Mouse (Mus musculus) bone marrow macrophage, adult 2 months (primary cell): Measurements from ENCODE around the gene Fpgs. TPM values are rescaled to one million over a fixed set of nuclear protein-coding genes. Genes with fewer than 3 reads are reported as not detected.

Experiments
- H3K27ac ChIP-seq: 2 replicates; pipeline ENCODE4 v1.5.1; 2012; ENCODE audit warnings: low read depth, low read length; ENCODE audit not compliant: insufficient read depth
- H3K4me1 ChIP-seq: 2 replicates; pipeline ENCODE4 v1.6.1; 2012; ENCODE audit warnings: low read length; ENCODE audit not compliant: control insufficient read depth, insufficient read depth
- H3K4me3 ChIP-seq: 2 replicates; pipeline ENCODE4 v1.5.1; 2012; ENCODE audit warnings: mild to moderate bottlenecking, low read length, moderate library complexity; ENCODE audit not compliant: insufficient read depth
- CTCF ChIP-seq: IDR thresholded peaks from 2 replicates; pipeline ENCODE4 v1.5.1; 2012; ENCODE audit warnings: low read depth, mild to moderate bottlenecking, low read length, moderate library complexity
- POLR2A ChIP-seq: IDR thresholded peaks from 2 replicates; pipeline ENCODE4 v1.6.1; 2012; ENCODE audit warnings: mild to moderate bottlenecking, low read depth, low read length, borderline replicate concordance
- polyA plus RNA-seq: library from polyadenylated mRNA; stranded (reverse); fragments of >200 nt; gene quantifications from 2 replicates; pipeline ENCODE4 v1.2.4, GENCODE M21; 2012; ENCODE audit not compliant: missing spikeins, insufficient read depth, insufficient read length

Fpgs gene
- polyA plus RNA-seq, 1 experiment: 5.1 TPM

- no peak overlapping the region for H3K27ac ChIP-seq
- TF ChIP-seq CTCF (no peak), POLR2A (no peak)
- peaks cover 12% of the 10 kb centered on the region for H3K4me1 ChIP-seq
- H3K4me3 ChIP-seq: no peak overlapping the region
Observed at GRCm38 (mm10) chr2:32644799-32645475, 59.0 kb downstream of the Fpgs start.

GRCm38 (mm10) chr2:32644083-32644482, 59.9 kb downstream of the Fpgs start:
- H3K27ac ChIP-seq: no peak overlapping the region
- TF ChIP-seq POLR2A (no peak), CTCF (no peak)
- peaks cover 12% of the 10 kb centered on the region for H3K4me1 ChIP-seq
- H3K4me3 ChIP-seq: no peak overlapping the region

DNA sequence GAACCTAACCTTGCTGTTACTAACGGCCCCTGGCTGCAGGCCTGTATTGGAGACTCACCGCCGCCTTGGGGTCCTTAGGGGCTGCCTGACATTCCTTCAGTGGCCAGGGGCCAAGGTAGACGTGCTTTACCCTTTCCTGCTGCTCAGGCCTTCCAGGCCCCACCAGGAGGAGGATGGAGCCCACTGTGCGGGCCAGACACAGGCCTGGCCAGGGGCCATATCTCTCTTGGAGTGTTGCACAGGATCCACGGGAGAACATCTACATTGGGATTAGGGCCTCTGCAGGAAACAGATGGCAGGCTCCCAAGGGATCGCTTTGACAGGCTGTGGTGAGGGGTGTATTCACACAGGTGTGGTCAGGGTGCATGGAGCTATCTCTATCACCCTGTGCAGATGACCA, 61.1 kb downstream of the Fpgs start:
- Histone ChIP-seq H3K4me1 (peaks cover 16% of the 10 kb centered on the region), H3K27ac (no peak overlapping the region)
- TF ChIP-seq POLR2A (no peak), CTCF (no peak)

DNA sequence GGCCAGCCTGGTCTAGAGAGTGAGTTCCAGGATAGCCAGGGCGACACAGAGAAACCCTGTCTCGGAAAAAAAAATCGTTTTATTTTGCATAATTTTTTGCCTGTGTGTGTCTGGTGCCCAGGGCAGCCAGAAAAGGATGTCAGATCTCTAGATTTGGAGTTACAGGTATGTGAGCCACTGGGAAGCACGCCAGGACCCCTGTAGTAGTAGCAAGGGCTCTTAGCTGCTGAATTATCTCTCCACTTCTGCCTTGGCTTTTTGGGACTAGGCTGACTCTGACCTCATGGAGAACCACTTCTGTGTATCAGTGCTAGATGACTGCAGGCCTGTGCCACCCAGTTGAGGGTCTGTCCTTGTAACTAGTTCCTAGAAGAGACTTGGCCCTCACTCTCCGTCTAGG, 62.1 kb downstream of the Fpgs start:
- Histone ChIP-seq H3K4me1 (peaks cover 11% of the 10 kb centered on the region), H3K4me3 (no peak overlapping the region), H3K27ac (no peak overlapping the region)
- TF ChIP-seq CTCF: no peak
- TF ChIP-seq POLR2A: no peak

More for the DNA sequence above, 61.1 kb downstream of the Fpgs start:
- H3K4me3 ChIP-seq: no peak overlapping the region

GRCm38 (mm10) chr2:32640550-32641051, 63.3 kb downstream of the Fpgs start:
- peaks cover 7% of the 10 kb centered on the region for H3K4me1 ChIP-seq
- H3K4me3 ChIP-seq: no peak overlapping the region
- H3K27ac ChIP-seq: no peak overlapping the region
- TF ChIP-seq POLR2A (no peak), CTCF (no peak)

DNA sequence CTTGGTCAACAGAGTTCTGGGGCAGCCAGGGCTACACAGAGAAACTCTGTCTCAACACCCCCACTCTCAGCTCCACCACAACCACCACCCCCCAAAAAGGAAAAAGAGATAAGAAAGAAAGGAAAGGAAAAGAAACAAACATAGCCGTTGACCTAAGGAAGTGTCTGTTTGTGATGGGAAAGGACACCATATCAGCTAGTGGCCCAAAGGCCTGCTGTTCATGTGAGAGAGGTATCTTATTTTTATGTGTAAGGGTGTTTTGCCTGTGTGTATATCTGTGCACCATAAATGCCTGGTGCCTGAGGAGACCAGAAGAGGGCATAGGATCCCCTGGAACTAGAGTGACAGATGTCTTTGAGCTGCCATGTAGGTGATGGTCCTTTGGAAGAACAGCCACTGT, 64.3 kb downstream of the Fpgs start:
- TF ChIP-seq CTCF (no peak), POLR2A (no peak)
- H3K4me3 ChIP-seq: no peak overlapping the region
- H3K27ac ChIP-seq: no peak overlapping the region
- H3K4me1 ChIP-seq: peaks cover 7% of the 10 kb centered on the region

DNA sequence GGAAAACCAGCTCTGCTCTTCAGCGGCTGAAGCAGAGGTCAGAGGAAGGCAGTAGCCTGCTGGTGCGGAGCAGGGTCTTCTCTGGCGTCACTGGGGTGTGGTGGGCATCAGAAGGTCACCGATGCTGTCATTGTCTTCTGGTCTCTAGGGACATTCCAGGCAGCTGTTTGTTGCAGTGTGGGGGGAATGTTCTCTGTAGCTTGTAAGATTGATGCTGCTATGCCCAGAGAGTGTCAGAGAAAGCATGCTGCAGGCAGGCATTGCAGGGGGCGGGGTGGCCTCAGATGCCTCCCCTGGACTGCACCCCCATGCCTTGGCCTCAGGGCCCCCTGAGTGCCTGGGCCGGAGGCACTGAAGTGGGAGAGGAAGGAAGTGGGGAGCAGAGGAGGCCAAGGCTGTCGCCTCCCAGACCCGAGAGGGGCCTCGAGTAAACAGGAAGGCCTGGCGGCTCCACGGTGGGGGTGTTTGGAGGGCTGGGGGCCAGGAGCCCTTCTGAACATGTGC, 66.1 kb downstream of the Fpgs start:
- no peak for TF ChIP-seq CTCF
- H3K27ac ChIP-seq: no peak overlapping the region
- no peak overlapping the region for H3K4me3 ChIP-seq
- H3K4me1 ChIP-seq: peaks cover 7% of the 10 kb centered on the region

- no peak overlapping the region for H3K4me3 ChIP-seq
- H3K27ac ChIP-seq: no peak overlapping the region
- H3K4me1 ChIP-seq: peaks cover 7% of the 10 kb centered on the region
- no peak for TF ChIP-seq POLR2A
- no peak for TF ChIP-seq CTCF
Observed at GRCm38 (mm10) chr2:32636617-32637016, 67.3 kb downstream of the Fpgs start.

DNA sequence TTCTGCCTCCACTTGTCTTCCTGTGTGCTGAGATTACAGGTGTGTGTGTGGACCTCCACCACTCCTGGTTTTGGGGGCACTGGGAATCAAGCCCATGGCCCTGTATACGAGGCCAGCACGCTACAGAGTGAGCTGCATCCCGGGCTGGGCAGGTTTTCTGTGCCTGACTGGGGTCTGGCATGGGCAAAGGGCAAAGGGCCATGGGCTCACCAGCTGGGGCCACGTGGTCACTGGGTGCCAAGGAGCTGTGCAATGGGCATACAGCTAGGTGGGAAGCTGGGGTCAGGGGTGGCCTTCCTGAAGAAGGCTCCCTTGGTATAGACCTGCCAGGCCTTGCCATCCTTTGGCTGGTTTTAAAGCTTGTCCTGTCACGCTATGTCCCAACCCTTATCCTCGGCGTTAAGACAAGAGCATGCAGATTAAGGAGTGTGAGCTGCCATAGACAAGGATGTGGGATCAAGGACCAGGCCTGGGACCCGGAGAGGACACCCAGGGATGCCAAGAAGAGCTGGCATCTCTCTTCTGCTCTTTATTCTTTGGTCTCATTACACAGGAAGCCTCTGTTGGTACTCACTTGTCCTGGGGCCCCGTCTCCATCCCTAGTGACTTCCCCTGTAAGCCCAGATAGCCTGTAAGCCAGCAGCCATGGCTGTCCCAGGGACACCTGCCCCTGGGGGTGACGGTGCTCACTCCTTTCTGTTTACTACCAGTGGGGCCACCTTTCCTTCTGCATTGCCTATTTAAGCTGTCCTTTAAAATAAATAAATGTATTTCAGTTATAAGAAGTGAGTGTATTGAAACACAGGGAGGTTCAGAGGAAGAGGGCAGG, 69.5 kb downstream of the Fpgs start:
- H3K27ac ChIP-seq: no peak overlapping the region
- peaks cover 7% of the 10 kb centered on the region for H3K4me1 ChIP-seq
- no peak overlapping the region for H3K4me3 ChIP-seq
- no peak for TF ChIP-seq POLR2A
- TF ChIP-seq CTCF: no peak

DNA sequence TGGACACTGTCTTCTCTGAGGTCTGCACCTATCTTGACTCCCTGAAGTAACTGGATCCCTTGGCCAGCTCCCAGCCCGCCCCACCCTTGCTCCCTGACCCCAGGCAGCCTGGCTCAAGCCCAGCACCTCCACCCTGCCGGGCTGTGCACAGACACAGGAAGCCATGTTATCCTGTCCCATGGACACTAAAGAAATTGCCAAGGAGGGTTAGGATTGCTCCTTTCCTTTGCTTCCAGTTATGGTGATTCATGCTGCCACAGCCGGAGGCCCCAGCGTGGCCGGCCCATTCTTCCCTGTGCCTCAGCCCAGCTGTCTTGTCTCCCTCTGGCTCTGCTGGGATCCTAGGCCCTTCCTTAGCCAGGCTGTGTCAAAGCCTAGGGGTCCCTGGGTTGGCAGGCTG, 70.3 kb downstream of the Fpgs start:
- Histone ChIP-seq H3K4me1 (peaks cover 11% of the 10 kb centered on the region), H3K4me3 (no peak overlapping the region), H3K27ac (no peak overlapping the region)
- TF ChIP-seq POLR2A: no peak
- TF ChIP-seq CTCF: no peak

Other genes starting within 250 kb of the Fpgs start
- gene Fam102a, start 168.8 kb downstream of the Fpgs start, polyA plus RNA-seq: 4.7 and 5.3 TPM in 2 replicates
- gene Dpm2, start 133.3 kb downstream of the Fpgs start, polyA plus RNA-seq: 55.6 and 68.0 TPM in 2 replicates
- not detected in 2 replicates for gene Pip5kl1, start 129.3 kb downstream of the Fpgs start, polyA plus RNA-seq
- gene 9430097D07Rik, start 128.5 kb downstream of the Fpgs start, polyA plus RNA-seq: not detected in 2 replicates
- gene St6galnac4, start 117.0 kb downstream of the Fpgs start, polyA plus RNA-seq: 22.0 and 26.9 TPM in 2 replicates
- 30.7 and 35.3 TPM in 2 replicates for gene St6galnac6, start 104.4 kb downstream of the Fpgs start, polyA plus RNA-seq
- 2.5 and 4.1 TPM in 2 replicates for gene Ak1, start 82.4 kb downstream of the Fpgs start, polyA plus RNA-seq
- 45.4 and 46.2 TPM in 2 replicates for gene Eng, start 57.5 kb downstream of the Fpgs start, polyA plus RNA-seq
- gene Cdk9, start 8.9 kb upstream of the Fpgs start, polyA plus RNA-seq: 192 and 210 TPM in 2 replicates
- gene Sh2d3c, start 16.9 kb upstream of the Fpgs start, polyA plus RNA-seq: 19.3 and 22.0 TPM in 2 replicates
- not detected in 2 replicates for gene 6330409D20Rik, start 36.9 kb upstream of the Fpgs start, polyA plus RNA-seq
- 32.1 and 33.9 TPM in 2 replicates for gene Tor2a, start 53.1 kb upstream of the Fpgs start, polyA plus RNA-seq
- not detected in 2 replicates for gene Ttc16, start 71.5 kb upstream of the Fpgs start, polyA plus RNA-seq
- gene Ptrh1, start 71.6 kb upstream of the Fpgs start, polyA plus RNA-seq: 3.2 and 5.5 TPM in 2 replicates
- gene Cfap157, start 80.3 kb upstream of the Fpgs start, polyA plus RNA-seq: not detected in 2 replicates
- 17.1 and 17.7 TPM in 2 replicates for gene Stxbp1, start 143.1 kb upstream of the Fpgs start, polyA plus RNA-seq
- 78.3 and 90.1 TPM in 2 replicates for gene Fam129b, start 172.0 kb upstream of the Fpgs start, polyA plus RNA-seq